Mouse (Mus musculus) monocyte, adult 2 months (primary cell): Measurements from ENCODE around the gene Bhlhe40.

ENCODE experiments used
- DNase-seq, 2 experiments: peaks; one replicate each; pipeline ENCODE4 v3.0.0; 2022; ENCODE audit warnings: low spot score in 2 of 2, low read depth in 1 of 2

Gene Bhlhe40

GRCm38 (mm10) chr6:108660206-108660877 is at the start of gene Bhlhe40:
TSS of gene Bhlhe40 (plus strand) at chr6:108660629.
- DNase-seq: peak; percentile 72 to 87

DNA sequence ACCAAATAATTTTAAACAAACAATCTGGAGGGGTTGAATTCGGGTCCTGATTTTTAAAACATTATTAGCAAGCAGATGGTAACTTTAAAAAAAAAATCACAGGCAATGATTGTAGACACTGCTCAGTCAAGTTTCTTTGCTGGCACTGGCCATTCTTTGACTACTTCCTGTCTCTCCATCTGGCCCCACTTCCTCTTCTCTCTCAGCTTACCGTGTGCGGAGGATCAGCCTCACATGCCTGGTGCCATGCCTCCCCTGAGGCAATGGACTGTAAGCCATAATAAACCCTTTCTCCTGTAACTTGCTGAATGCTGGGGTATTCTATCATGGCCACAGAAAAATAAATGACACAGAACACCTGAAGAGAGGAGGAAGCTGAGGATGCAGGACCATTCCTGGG is 48.8 kb upstream of the Bhlhe40 start:
- DNase-seq: peak in 1 of 2 experiments; percentile 5

- DNase-seq: no peak
These were observed 42.4 kb upstream of the Bhlhe40 start for GRCm38 (mm10) chr6:108618025-108618424.

- no peak for DNase-seq
These were observed 37.3 kb upstream of the Bhlhe40 start for GRCm38 (mm10) chr6:108623028-108623565.

GRCm38 (mm10) chr6:108624915-108625314 is 35.5 kb upstream of the Bhlhe40 start:
- DNase-seq: no peak

DNA sequence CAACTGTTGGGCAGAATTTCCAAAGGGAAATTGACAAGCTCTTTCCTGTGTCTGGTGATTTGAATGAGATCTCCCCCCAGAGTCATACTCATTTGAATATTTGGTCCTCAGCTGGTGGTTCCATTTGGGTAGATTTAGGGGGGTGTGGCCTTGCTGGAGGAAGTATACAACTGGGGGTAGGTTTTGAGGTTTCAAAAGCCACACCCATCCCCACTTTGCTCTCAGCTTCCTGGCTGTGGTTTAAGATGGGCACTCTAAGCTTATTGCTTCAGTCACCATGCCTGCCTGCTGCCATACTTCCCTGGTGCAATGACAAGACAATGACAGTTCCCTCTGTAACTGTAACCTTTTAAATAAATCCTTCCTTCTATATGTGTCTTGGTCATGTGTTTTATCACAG is 29.7 kb upstream of the Bhlhe40 start:
- DNase-seq: peak; percentile 55 to 59

DNA sequence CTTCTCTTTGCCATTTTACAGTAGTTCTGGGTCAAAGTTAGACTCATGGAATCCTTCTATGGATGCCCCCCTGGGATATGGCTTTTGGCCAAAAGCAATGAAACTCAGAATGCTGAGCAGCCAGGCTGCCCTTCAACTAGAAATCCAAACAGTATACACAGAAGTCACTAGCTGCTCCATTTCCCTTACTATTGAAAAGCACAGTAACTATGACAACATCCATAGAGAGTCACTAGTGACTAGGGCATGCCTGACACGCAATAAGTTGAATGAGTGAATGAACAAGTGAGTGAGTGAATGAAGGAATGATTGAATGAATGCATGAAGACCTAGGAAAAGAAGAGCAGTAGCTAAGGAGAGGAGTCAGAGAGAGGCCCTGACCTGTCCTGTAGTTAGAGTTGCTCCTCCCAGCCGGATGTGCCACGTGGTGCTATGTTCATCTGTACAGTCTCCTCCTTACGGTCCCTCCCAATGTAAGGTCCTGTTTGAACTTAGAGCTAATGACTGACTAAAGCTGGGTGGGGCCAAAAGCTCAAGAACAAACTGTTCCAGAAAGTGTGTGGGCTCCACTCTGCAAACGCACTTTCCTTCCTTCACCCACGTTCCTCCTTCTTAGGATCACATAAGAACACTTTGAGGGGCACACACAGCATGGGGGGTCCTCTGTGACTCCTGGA is 22.1 kb upstream of the Bhlhe40 start:
- DNase-seq: no peak

- DNase-seq: no peak
These were observed 18.4 kb upstream of the Bhlhe40 start for GRCm38 (mm10) chr6:108642020-108642419.

DNA sequence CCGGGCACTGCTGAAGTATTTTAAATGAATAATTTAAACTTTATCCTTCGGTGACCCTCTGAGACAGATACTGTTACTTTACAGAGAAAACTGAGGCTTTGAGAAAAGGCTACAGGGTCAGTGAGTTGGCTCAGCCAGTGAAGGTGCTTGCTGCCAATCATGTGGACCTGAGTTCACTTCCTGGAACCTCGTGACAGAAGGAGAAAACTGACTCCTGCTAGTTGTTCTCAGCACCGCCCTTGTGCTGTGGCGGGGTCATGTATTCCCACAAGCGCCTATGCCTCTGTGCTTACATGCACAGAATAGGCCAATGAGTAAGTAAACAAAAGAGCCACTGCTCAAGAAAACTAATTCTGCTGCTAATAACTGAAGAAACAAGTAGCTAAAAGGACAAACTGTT is 17.4 kb upstream of the Bhlhe40 start:
- no peak for DNase-seq

DNA sequence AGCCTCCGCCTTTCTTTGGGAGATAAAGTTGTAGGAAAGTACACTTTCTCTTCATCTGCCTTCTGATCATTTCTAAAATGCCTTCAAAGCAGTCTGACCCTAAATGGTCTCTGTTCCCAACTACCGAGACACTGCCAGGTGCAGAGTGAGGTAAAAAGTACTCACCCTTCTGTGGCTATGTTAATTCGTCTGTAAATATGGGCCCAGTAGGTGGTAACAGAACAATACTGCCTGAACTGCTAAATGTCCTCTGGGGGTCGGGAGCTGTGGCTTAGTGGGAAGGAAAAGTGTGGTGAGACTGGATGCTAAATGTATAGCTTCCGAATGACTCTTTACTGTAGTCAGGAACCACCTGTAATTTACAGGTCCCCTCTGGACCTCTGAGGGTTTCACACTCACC is 16.1 kb upstream of the Bhlhe40 start:
- DNase-seq: no peak

DNA sequence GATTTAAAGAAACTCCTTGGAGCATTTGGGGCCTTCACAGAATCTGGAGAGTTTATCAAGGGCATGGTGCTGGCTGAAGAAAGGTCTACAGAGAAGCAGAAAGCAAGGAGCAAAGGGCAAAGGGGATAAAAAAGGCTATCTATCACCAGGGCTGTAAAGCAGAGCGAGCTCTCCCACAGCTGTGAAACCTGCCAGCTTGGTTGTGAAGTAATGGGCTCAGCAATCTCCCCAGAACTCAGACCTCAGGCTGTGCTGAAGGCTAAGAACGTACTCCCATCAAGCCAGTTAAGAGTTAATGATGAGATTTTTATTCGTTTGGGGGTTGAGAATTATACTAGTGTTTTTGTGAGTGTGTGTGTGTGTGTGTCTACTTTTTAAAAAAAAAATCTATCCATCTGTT is 13.3 kb upstream of the Bhlhe40 start:
- no peak for DNase-seq

DNA sequence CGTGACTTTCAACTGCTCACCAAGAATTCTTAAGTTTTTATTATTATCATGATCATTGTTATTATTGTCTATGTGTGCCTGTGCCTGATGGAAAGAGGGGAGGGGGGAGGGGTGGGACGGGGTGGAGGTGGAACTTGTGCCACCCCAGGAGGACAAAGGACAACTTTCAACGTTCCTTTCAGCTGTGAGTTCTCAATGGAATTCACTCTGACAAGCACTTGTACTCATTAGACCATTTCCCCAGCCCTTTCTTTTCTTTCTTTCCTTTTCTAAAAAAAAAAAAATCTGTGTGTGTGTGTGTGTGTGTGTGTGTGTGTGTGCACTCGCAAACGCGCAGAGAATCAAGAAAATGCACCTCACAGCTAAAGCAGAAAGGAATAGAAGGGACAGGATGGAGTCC is 12.4 kb upstream of the Bhlhe40 start:
- no peak for DNase-seq

DNA sequence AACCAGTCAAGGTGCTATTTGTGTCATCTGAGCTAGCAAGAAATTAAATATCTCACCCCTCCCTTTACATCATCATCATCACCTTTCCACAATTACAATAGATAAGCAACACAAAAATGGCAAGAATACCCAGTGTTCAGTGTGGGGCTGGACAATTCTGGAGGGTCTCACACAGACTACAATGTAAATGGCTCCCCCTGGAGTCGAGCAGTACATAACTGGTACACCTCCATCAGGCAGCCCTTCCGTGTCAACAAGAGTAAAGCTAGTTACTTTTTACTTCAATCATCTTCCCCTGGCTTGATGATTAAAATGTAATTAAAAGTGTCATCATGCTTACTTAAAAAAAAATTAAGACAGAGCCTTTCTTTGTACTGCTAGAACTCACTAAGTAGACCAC is 4.6 kb upstream of the Bhlhe40 start:
- no peak for DNase-seq

DNA sequence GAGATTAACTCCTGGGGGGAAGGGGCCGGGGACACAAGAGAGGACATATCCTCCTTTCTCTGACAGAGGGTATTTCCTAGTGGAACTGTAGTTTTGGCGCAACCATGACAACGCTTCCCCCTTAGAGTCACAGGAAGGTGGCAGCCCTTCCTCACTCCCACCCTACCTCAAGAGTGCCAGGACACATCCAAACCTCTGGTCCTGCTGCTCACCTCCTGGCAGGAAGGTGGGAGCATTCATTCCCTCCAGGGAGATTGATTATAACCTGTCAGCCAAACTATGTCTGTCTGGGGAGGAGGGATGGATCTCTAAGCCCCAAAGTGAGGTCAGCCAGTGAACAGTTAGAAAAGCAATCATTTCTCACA is 2.4 kb upstream of the Bhlhe40 start:
- DNase-seq: no peak

GRCm38 (mm10) chr6:108658416-108659201 is 1.8 kb upstream of the Bhlhe40 start:
- DNase-seq: peak in 1 of 2 experiments; percentile 69

GRCm38 (mm10) chr6:108659221-108659725 is 1.2 kb upstream of the Bhlhe40 start:
- DNase-seq: peak; percentile 88 to 94

GRCm38 (mm10) chr6:108659726-108660205 is 663 bp upstream of the Bhlhe40 start:
- DNase-seq: peak; percentile 45 to 80

DNA sequence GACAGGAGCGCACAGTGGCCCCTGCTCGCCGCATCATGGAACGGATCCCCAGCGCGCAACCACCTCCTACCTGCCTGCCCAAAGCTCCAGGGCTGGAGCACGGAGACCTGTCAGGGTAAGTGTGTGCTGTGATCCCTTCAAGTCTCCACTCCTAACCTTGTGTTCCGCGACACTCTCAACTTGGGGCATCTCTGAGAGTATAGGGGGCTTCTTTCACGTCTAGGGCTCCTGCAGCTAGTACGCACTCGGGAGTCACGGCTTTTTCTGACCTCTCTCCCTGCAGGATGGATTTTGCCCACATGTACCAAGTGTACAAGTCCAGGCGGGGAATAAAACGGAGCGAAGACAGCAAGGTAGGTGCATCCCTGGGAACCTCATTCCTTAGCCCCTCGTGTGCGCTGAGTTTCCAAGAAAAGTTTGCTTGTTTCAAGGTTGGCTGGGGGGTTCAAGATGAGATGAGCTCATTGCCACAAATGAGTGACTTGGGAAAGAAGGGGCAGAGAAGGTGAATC is 505 bp downstream of the Bhlhe40 start:
- no peak for DNase-seq

DNA sequence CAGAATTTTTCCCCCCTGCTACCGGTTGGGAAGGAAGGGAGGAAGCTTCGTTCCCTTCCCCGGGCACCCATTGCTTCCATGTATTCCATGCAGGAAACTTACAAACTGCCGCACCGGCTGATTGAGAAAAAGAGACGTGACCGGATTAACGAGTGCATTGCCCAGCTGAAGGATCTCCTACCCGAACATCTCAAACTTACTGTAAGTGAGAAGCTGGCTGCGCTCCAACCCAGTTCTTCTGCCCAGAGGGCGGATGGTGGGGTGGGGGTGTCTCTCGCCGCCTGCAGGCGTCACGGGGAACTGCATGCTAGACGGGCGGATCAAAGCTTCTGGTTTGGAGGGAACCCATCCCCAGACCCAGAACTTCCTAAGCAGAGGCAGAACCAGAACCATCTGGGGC is 983 bp downstream of the Bhlhe40 start:
- peak; percentile 58 to 84 for DNase-seq

- no peak for DNase-seq
These were observed 1.5 kb downstream of the Bhlhe40 start for GRCm38 (mm10) chr6:108661890-108662289.
